Mouse (Mus musculus) urinary bladder, adult 2 months (tissue): ENCODE measurements around the gene Adam17. TPM values are rescaled to one million over a fixed set of nuclear protein-coding genes. Genes with fewer than 3 reads are reported as not detected.

ENCODE experiments used
- polyA plus RNA-seq: library from polyadenylated mRNA; depleted of rRNA; stranded (reverse); fragments of >200 nt; gene quantifications from 2 replicates; pipeline ENCODE4 v1.2.3, GENCODE M21; 2012; rRNA removed

Gene Adam17
- polyA plus RNA-seq, 1 experiment, result 26.5 TPM

Other genes with a start within 250 kb of the Adam17 start
- 46.1 and 52.6 TPM in 2 replicates for gene Cpsf3, start 88.2 kb downstream of the Adam17 start, polyA plus RNA-seq
- 34.5 and 34.6 TPM in 2 replicates for gene Itgb1bp1, start 87.3 kb downstream of the Adam17 start, polyA plus RNA-seq
- gene Iah1, start 57.2 kb downstream of the Adam17 start, polyA plus RNA-seq, result 106 and 150 TPM in 2 replicates
- 195 and 205 TPM in 2 replicates for gene Ywhaq, start 44.0 kb upstream of the Adam17 start, polyA plus RNA-seq